Mouse (Mus musculus) myocyte (in vitro differentiated cells): ENCODE measurements around the gene Armc2. TPM values are rescaled to one million over a fixed set of nuclear protein-coding genes. Genes with fewer than 3 reads are reported as not detected.
A peak's percentile ranks its signal among the peaks of the same experiment; 100 is the strongest.

Experiments used
- H3K27me3 ChIP-seq: one replicate; pipeline ENCODE4 v1.6.1; 2011; ENCODE audit not compliant: control insufficient read depth, insufficient read depth, insufficient read length
- H3K36me3 ChIP-seq: one replicate; pipeline ENCODE4 v1.6.1; 2011; ENCODE audit not compliant: control insufficient read depth, insufficient read depth
- H3K4me2 ChIP-seq: one replicate; pipeline ENCODE4 v1.6.1; 2011; ENCODE audit warnings: low read depth, control low read depth
- H3K4me3 ChIP-seq: one replicate; pipeline ENCODE4 v1.5.1; 2011; ENCODE audit warnings: mild to moderate bottlenecking, control low read depth, moderate library complexity
- H3K79me2 ChIP-seq: one replicate; pipeline ENCODE4 v1.6.1; 2011; ENCODE audit not compliant: control insufficient read depth, insufficient read depth
- H3ac ChIP-seq: one replicate; pipeline ENCODE4 v1.6.1; 2011; ENCODE audit not compliant: control insufficient read depth, insufficient read length
- CEBPB ChIP-seq: IDR thresholded peaks from 2 replicates; pipeline ENCODE4 v1.6.1; 2011; ENCODE audit warnings: mild to moderate bottlenecking, moderate library complexity; ENCODE audit not compliant: poor library complexity, insufficient read depth, severe bottlenecking
- E2F4 ChIP-seq: IDR thresholded peaks from one replicate; pipeline ENCODE4 v1.6.1; 2011; ENCODE audit warnings: mild to moderate bottlenecking, control low read depth, moderate library complexity; ENCODE audit not compliant: insufficient read depth
- MAX ChIP-seq: IDR thresholded peaks from one replicate; pipeline ENCODE4 v1.6.1; 2011; ENCODE audit warnings: low read depth, mild to moderate bottlenecking, control low read depth
- MYOD1 ChIP-seq, 3 experiments: IDR thresholded peaks; one replicate each; pipeline ENCODE4 v1.6.1; 2011; ENCODE audit warnings: control low read depth in 2 of 3, low read depth in 2 of 3, mild to moderate bottlenecking in 2 of 3, moderate library complexity in 1 of 3; ENCODE audit not compliant: insufficient read length in 2 of 3, control insufficient read depth in 1 of 3
- MYOG ChIP-seq, 3 experiments: IDR thresholded peaks; one replicate each; pipeline ENCODE4 v1.6.1; 2011; ENCODE audit warnings: control low read depth in 2 of 3, low read depth in 2 of 3, mild to moderate bottlenecking in 2 of 3; ENCODE audit not compliant: insufficient read length in 2 of 3, control insufficient read depth in 1 of 3, insufficient read depth in 1 of 3
- POLR2A ChIP-seq: IDR thresholded peaks from one replicate; pipeline ENCODE4 v1.6.1; 2011; ENCODE audit warnings: low read depth, mild to moderate bottlenecking, control low read depth, moderate library complexity; ENCODE audit not compliant: insufficient read length
- POLR2AphosphoS2 ChIP-seq: IDR thresholded peaks from one replicate; pipeline ENCODE4 v1.6.1; 2011; ENCODE audit warnings: low read depth, control low read depth; ENCODE audit not compliant: insufficient read length
- REST ChIP-seq: IDR thresholded peaks from one replicate; pipeline ENCODE4 v1.6.1; 2011; ENCODE audit warnings: mild to moderate bottlenecking, control low read depth, moderate library complexity; ENCODE audit not compliant: insufficient read depth, insufficient read length
- SRF ChIP-seq: IDR thresholded peaks from one replicate; pipeline ENCODE4 v1.6.1; 2011; ENCODE audit warnings: low read depth; ENCODE audit not compliant: control insufficient read depth, insufficient read length
- TCF12 ChIP-seq: IDR thresholded peaks from one replicate; pipeline ENCODE4 v1.6.1; 2011; ENCODE audit warnings: mild to moderate bottlenecking, control low read depth; ENCODE audit not compliant: poor library complexity, insufficient read depth, severe bottlenecking
- TCF3 ChIP-seq: IDR thresholded peaks from one replicate; pipeline ENCODE4 v1.6.1; 2011; ENCODE audit warnings: low read depth, control low read depth; ENCODE audit not compliant: insufficient read length
- USF1 ChIP-seq: IDR thresholded peaks from one replicate; pipeline ENCODE4 v1.6.1; 2011; ENCODE audit warnings: low read depth, mild to moderate bottlenecking, control low read depth, moderate library complexity
- polyA plus RNA-seq: library from polyadenylated mRNA; unstranded; fragments of >200 nt; fragmentation: generic; extraction: Trizol; gene quantifications from one replicate; pipeline ENCODE4 v1.2.1, GENCODE M21; 2012; ENCODE audit warnings: missing spikeins

Gene Armc2
- 0.31 TPM for polyA plus RNA-seq

GRCm38 (mm10) chr10:42018016-42018949, at the start of gene Armc2:
Armc2 (minus strand) TSS chr10:42018442.
- TF ChIP-seq TCF12 (no peak), MAX (no peak), POLR2AphosphoS2 (no peak), POLR2A (peak; percentile 61), USF1 (no peak), MYOG (IDR thresholded peaks at IDR 0.05; ENCODE audit: control insufficient read depth in 1 of 3, insufficient read depth in 1 of 3, insufficient read length in 2 of 3, low read depth in 2 of 3) (no peak), E2F4 (no peak)

GRCm38 (mm10) chr10:42064446-42064845, 46.2 kb upstream of the Armc2 start:
- no peak for TF ChIP-seq E2F4
- TF ChIP-seq USF1, result no peak
- no peak for TF ChIP-seq TCF12
- TF ChIP-seq MYOG (IDR thresholded peaks at IDR 0.05; ENCODE audit: control insufficient read depth in 1 of 3, insufficient read depth in 1 of 3, insufficient read length in 2 of 3, low read depth in 2 of 3), result no peak
- TF ChIP-seq TCF3, result no peak
- no peak for TF ChIP-seq MAX
- no peak for TF ChIP-seq SRF
- TF ChIP-seq CEBPB, result no peak
- no peak for TF ChIP-seq POLR2A
- TF ChIP-seq POLR2AphosphoS2, result no peak
- TF ChIP-seq MYOD1 (IDR thresholded peaks at IDR 0.05; ENCODE audit: control insufficient read depth in 1 of 3, insufficient read length in 2 of 3, low read depth in 2 of 3), result no peak
- TF ChIP-seq REST, result no peak
- no peak overlapping the region for H3K4me2 ChIP-seq
- no peaks in the 10 kb centered on the region for H3K36me3 ChIP-seq
- no peak overlapping the region for H3K4me3 ChIP-seq
- no peak overlapping the region for H3ac ChIP-seq
- no peaks in the 10 kb centered on the region for H3K79me2 ChIP-seq
- H3K27me3 ChIP-seq, result no peaks in the 10 kb centered on the region

More at GRCm38 (mm10) chr10:42018016-42018949, at the start of gene Armc2:
- Histone ChIP-seq H3K4me3 (no peak within 1 kb of the TSS), H3ac (no peak within 1 kb of the TSS), H3K4me2 (peak within 1 kb of the TSS; percentile 91), H3K36me3 (no peaks in the 10 kb centered on the region), H3K27me3 (peaks cover 22% of the 10 kb centered on the region), H3K79me2 (no peaks in the 10 kb centered on the region)

- H3K36me3 ChIP-seq, result no peaks in the 10 kb centered on the region
- no peak overlapping the region for H3K4me3 ChIP-seq
- H3K79me2 ChIP-seq, result no peaks in the 10 kb centered on the region
- peaks cover 17% of the 10 kb centered on the region for H3K27me3 ChIP-seq
- no peak overlapping the region for H3K4me2 ChIP-seq
- no peak overlapping the region for H3ac ChIP-seq
- TF ChIP-seq MYOD1 (IDR thresholded peaks at IDR 0.05; ENCODE audit: control insufficient read depth in 1 of 3, insufficient read length in 2 of 3, low read depth in 2 of 3) (peak in 1 of 3 experiments; percentile 15), POLR2AphosphoS2 (no peak), MYOG (IDR thresholded peaks at IDR 0.05; ENCODE audit: control insufficient read depth in 1 of 3, insufficient read depth in 1 of 3, insufficient read length in 2 of 3, low read depth in 2 of 3) (peak in 1 of 3 experiments; percentile 40)
Measured at GRCm38 (mm10) chr10:42059522-42059921, 41.3 kb upstream of the Armc2 start.

GRCm38 (mm10) chr10:42057746-42058145, 39.5 kb upstream of the Armc2 start:
- Histone ChIP-seq H3ac (no peak overlapping the region), H3K4me3 (no peak overlapping the region), H3K36me3 (no peaks in the 10 kb centered on the region), H3K27me3 (peaks cover 17% of the 10 kb centered on the region), H3K4me2 (no peak overlapping the region), H3K79me2 (no peaks in the 10 kb centered on the region)
- TF ChIP-seq MYOD1 (IDR thresholded peaks at IDR 0.05; ENCODE audit: control insufficient read depth in 1 of 3, insufficient read length in 2 of 3, low read depth in 2 of 3), result no peak
- TF ChIP-seq POLR2A, result no peak
- TF ChIP-seq POLR2AphosphoS2, result no peak
- TF ChIP-seq CEBPB, result no peak
- no peak for TF ChIP-seq MAX
- TF ChIP-seq USF1, result no peak
- TF ChIP-seq SRF, result no peak
- TF ChIP-seq MYOG (IDR thresholded peaks at IDR 0.05; ENCODE audit: control insufficient read depth in 1 of 3, insufficient read depth in 1 of 3, insufficient read length in 2 of 3, low read depth in 2 of 3), result no peak
- TF ChIP-seq TCF12, result no peak
- no peak for TF ChIP-seq TCF3

- Histone ChIP-seq H3K27me3 (peaks cover 17% of the 10 kb centered on the region), H3ac (no peak overlapping the region), H3K36me3 (no peaks in the 10 kb centered on the region), H3K4me3 (no peak overlapping the region), H3K79me2 (no peaks in the 10 kb centered on the region), H3K4me2 (no peak overlapping the region)
- TF ChIP-seq MYOD1 (IDR thresholded peaks at IDR 0.05; ENCODE audit: control insufficient read depth in 1 of 3, insufficient read length in 2 of 3, low read depth in 2 of 3) (no peak), REST (no peak), CEBPB (no peak)
Measured at GRCm38 (mm10) chr10:42057231-42057601, 39.0 kb upstream of the Armc2 start.
